Mouse (Mus musculus): Measurements from ENCODE around the gene Lsp1. TPM values are rescaled to one million over a fixed set of nuclear protein-coding genes. Genes with fewer than 3 reads are reported as not detected.

The Lsp1 gene
- polyA plus RNA-seq, 1 experiment from 2014 or later: 18.4 TPM

GRCm38 (mm10) chr7:142514048-142514447 is 53.4 kb downstream of the Lsp1 start:
- H3K27me3 ChIP-seq (replicated peaks): peaks cover 26% of the 10 kb centered on the region
- no peaks in the 10 kb centered on the region for H3K36me3 ChIP-seq
- H3K9ac ChIP-seq: no peak overlapping the region
- H3K9me3 ChIP-seq: no peaks in the 10 kb centered on the region
- 81% methylated on average over 4 of the region's 4 CpGs for WGBS
- H3K4me1 ChIP-seq: peaks cover 29% of the 10 kb centered on the region
- H3K4me2 ChIP-seq (replicated peaks): no peak overlapping the region
- H3K27ac ChIP-seq: no peak overlapping the region
- H3K4me3 ChIP-seq: no peak overlapping the region
- ATAC-seq (ENCODE audit: low FRiP score, low read depth): no peak

GRCm38 (mm10) chr7:142516221-142516978 is 55.8 kb downstream of the Lsp1 start:
- Histone ChIP-seq H3K9ac (no peak overlapping the region), H3K4me2 (replicated peaks) (peak overlapping the region; percentile 27), H3K27ac (no peak overlapping the region), H3K36me3 (no peaks in the 10 kb centered on the region), H3K4me1 (peaks cover 13% of the 10 kb centered on the region), H3K27me3 (replicated peaks) (peaks cover 17% of the 10 kb centered on the region), H3K9me3 (no peaks in the 10 kb centered on the region), H3K4me3 (no peak overlapping the region)
- WGBS: 50% methylated on average over 21 of the region's 21 CpGs
- ATAC-seq (ENCODE audit: low FRiP score, low read depth): 0 out of 2 replicates have a peak, but pooled peaks have one; percentile 37

GRCm38 (mm10) chr7:142517531-142517930 is 56.9 kb downstream of the Lsp1 start:
- no peak overlapping the region for H3K4me3 ChIP-seq
- H3K27me3 ChIP-seq (replicated peaks): peaks cover 17% of the 10 kb centered on the region
- ATAC-seq (ENCODE audit: low FRiP score, low read depth): no peak
- 91% methylated on average over 3 of the region's 3 CpGs for WGBS
- no peak overlapping the region for H3K9ac ChIP-seq
- no peaks in the 10 kb centered on the region for H3K9me3 ChIP-seq
- H3K4me2 ChIP-seq (replicated peaks): no peak overlapping the region
- H3K36me3 ChIP-seq: no peaks in the 10 kb centered on the region
- peaks cover 13% of the 10 kb centered on the region for H3K4me1 ChIP-seq
- H3K27ac ChIP-seq: no peak overlapping the region

GRCm38 (mm10) chr7:142520331-142520730 is 59.7 kb downstream of the Lsp1 start:
- Histone ChIP-seq H3K4me3 (no peak overlapping the region), H3K36me3 (no peaks in the 10 kb centered on the region), H3K4me1 (peaks cover 16% of the 10 kb centered on the region), H3K9ac (no peak overlapping the region), H3K27me3 (replicated peaks) (0 out of 2 replicates have a peak, but pooled peaks cover 4% of the 10 kb centered on the region), H3K9me3 (no peaks in the 10 kb centered on the region), H3K4me2 (replicated peaks) (no peak overlapping the region), H3K27ac (no peak overlapping the region)
- ATAC-seq (ENCODE audit: low FRiP score, low read depth): no peak
- WGBS: 90% methylated on average over 4 of the region's 4 CpGs

GRCm38 (mm10) chr7:142522352-142522751 is 61.7 kb downstream of the Lsp1 start:
- Histone ChIP-seq H3K4me2 (replicated peaks) (no peak overlapping the region), H3K4me1 (peaks cover 11% of the 10 kb centered on the region), H3K27me3 (replicated peaks) (no peaks in the 10 kb centered on the region), H3K9me3 (no peaks in the 10 kb centered on the region), H3K27ac (no peak overlapping the region), H3K4me3 (no peak overlapping the region), H3K36me3 (no peaks in the 10 kb centered on the region), H3K9ac (no peak overlapping the region)
- no peak for ATAC-seq (ENCODE audit: low FRiP score, low read depth)
- WGBS: 27% methylated on average over 4 of the region's 4 CpGs

- 14% methylated on average over 17 of the region's 17 CpGs for WGBS
- no peak for ATAC-seq (ENCODE audit: low FRiP score, low read depth)
- no peak overlapping the region for H3K9ac ChIP-seq
- H3K4me3 ChIP-seq: no peak overlapping the region
- no peak overlapping the region; the same call in 1 of the 2 replicates for H3K4me2 ChIP-seq (replicated peaks)
- H3K36me3 ChIP-seq: no peaks in the 10 kb centered on the region
- H3K27ac ChIP-seq: no peak overlapping the region
- no peaks in the 10 kb centered on the region for H3K27me3 ChIP-seq (replicated peaks)
- no peaks in the 10 kb centered on the region for H3K9me3 ChIP-seq
- H3K4me1 ChIP-seq: peaks cover 11% of the 10 kb centered on the region
Measured at GRCm38 (mm10) chr7:142523200-142523990, 62.8 kb downstream of the Lsp1 start.

GRCm38 (mm10) chr7:142525342-142526178 is 65.0 kb downstream of the Lsp1 start:
- ATAC-seq (ENCODE audit: low FRiP score, low read depth): no peak
- no peaks in the 10 kb centered on the region for H3K36me3 ChIP-seq
- peaks cover 11% of the 10 kb centered on the region for H3K4me1 ChIP-seq
- H3K9ac ChIP-seq: no peak overlapping the region
- H3K27me3 ChIP-seq (replicated peaks): no peaks in the 10 kb centered on the region
- no peaks in the 10 kb centered on the region for H3K9me3 ChIP-seq
- H3K4me2 ChIP-seq (replicated peaks): peak overlapping the region; percentile 18; the same call in 1 of the 2 replicates
- 18% methylated on average over 13 of the region's 13 CpGs for WGBS
- H3K4me3 ChIP-seq: no peak overlapping the region
- no peak overlapping the region for H3K27ac ChIP-seq

GRCm38 (mm10) chr7:142529350-142529749 is 68.7 kb downstream of the Lsp1 start:
- Histone ChIP-seq H3K9me3 (no peaks in the 10 kb centered on the region), H3K36me3 (no peaks in the 10 kb centered on the region), H3K27me3 (replicated peaks) (no peaks in the 10 kb centered on the region), H3K27ac (no peak overlapping the region), H3K4me3 (no peak overlapping the region), H3K9ac (no peak overlapping the region), H3K4me2 (replicated peaks) (no peak overlapping the region), H3K4me1 (peaks cover 30% of the 10 kb centered on the region)
- ATAC-seq (ENCODE audit: low FRiP score, low read depth): no peak
- WGBS: 56% methylated on average over 10 of the region's 10 CpGs

GRCm38 (mm10) chr7:142531973-142532521 is 71.4 kb downstream of the Lsp1 start:
- Histone ChIP-seq H3K4me2 (replicated peaks) (peak overlapping the region; percentile 77), H3K36me3 (0 out of 2 replicates have a peak, but pooled peaks cover 5% of the 10 kb centered on the region), H3K27me3 (replicated peaks) (no peaks in the 10 kb centered on the region), H3K9ac (no peak overlapping the region; the same call in 1 of the 2 replicates), H3K4me3 (no peak overlapping the region), H3K27ac (no peak overlapping the region), H3K4me1 (peaks cover 23% of the 10 kb centered on the region), H3K9me3 (no peaks in the 10 kb centered on the region)
- 68% methylated on average over 4 of the region's 4 CpGs for WGBS
- ATAC-seq (ENCODE audit: low FRiP score, low read depth): peak; percentile 2; the same call in 1 of the 2 replicates

- Histone ChIP-seq H3K27ac (no peak within 1 kb of the TSS), H3K27me3 (replicated peaks) (no peaks in the 10 kb centered on the region), H3K9me3 (no peaks in the 10 kb centered on the region), H3K4me2 (replicated peaks) (peak within 1 kb of the TSS; percentile 77), H3K9ac (peak within 1 kb of the TSS; percentile 75), H3K4me3 (peak within 1 kb of the TSS; percentile 72), H3K36me3 (0 out of 2 replicates have a peak, but pooled peaks cover 5% of the 10 kb centered on the region), H3K4me1 (peaks cover 23% of the 10 kb centered on the region)
- 6% methylated on average over 17 of the region's 17 CpGs for WGBS
- peak; percentile 80 for ATAC-seq (ENCODE audit: low FRiP score, low read depth)
Measured at GRCm38 (mm10) chr7:142532671-142533058, 72.1 kb downstream of the Lsp1 start, which contains the start of gene Mrpl23. Mrpl23 (plus strand) TSS chr7:142532686.

GRCm38 (mm10) chr7:142533059-142533855 is 72.6 kb downstream of the Lsp1 start:
- H3K4me3 ChIP-seq: peak overlapping the region; percentile 72
- no peak overlapping the region for H3K27ac ChIP-seq
- H3K27me3 ChIP-seq (replicated peaks): no peaks in the 10 kb centered on the region
- H3K36me3 ChIP-seq: 0 out of 2 replicates have a peak, but pooled peaks cover 5% of the 10 kb centered on the region
- H3K9me3 ChIP-seq: no peaks in the 10 kb centered on the region
- H3K4me1 ChIP-seq: peaks cover 29% of the 10 kb centered on the region
- H3K9ac ChIP-seq: peak overlapping the region; percentile 75
- H3K4me2 ChIP-seq (replicated peaks): peak overlapping the region; percentile 77
- ATAC-seq (ENCODE audit: low FRiP score, low read depth): peak; percentile 84
- WGBS: 1% methylated on average over 44 of the region's 44 CpGs

Data from neural tube, embryonic 12.5 days (tissue).